Mouse (Mus musculus): ENCODE measurements at regions not wholly inside any gene's neighbourhood (a gene's known extent, or its start where the extent isn't known, plus 50 kb on each side); places are given as distances from the start of the nearest gene placed in this dataset.

DNA sequence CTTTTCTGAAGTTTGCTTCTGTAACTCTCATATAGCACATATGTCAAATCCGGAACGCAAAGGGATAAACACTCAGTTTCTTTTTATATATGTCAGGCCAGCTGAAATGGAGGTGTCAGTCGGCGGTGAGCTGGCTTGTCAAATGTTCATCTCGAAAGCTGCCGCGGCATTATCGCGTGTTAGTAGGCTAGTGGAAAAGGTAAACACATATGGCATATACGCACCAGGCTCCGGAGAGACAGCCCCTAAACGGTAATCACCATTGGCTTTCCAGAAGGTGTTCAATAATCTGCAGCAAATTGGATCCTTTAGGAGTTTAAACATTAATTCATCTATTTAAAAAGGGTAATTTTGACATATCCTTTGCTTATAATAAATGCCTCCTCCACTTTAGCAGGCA is 421.8 kb upstream of the Zeb2 start:
- Histone ChIP-seq H3K4me1 (ENCODE audit: control insufficient read depth, insufficient read depth, low read length) (no peaks in the 10 kb centered on the region), H3K4me3 (replicated peaks; ENCODE audit: low read length) (no peak overlapping the region), H3K4me2 (replicated peaks; ENCODE audit: low read depth, low read length, severe bottlenecking) (peak overlapping the region; percentile 32; the same call in 1 of the 2 replicates), H3K27ac (replicated peaks; ENCODE audit: low read depth, low read length) (no peak overlapping the region), H3K9me3 (ENCODE audit: control insufficient read depth, low read length) (no peaks in the 10 kb centered on the region), H3K9ac (ENCODE audit: low read depth, low read length, severe bottlenecking) (no peak overlapping the region), H3K36me3 (ENCODE audit: control insufficient read depth, insufficient read depth, low read length) (no peaks in the 10 kb centered on the region), H3K27me3 (ENCODE audit: control insufficient read depth, insufficient read depth, low read length) (no peaks in the 10 kb centered on the region)
- DNase-seq (ENCODE audit: low spot score) = no peak
- no peak for TF ChIP-seq POLR2A (IDR thresholded peaks at IDR 0.05; ENCODE audit: borderline replicate concordance, extremely low read depth, insufficient read depth, insufficient read length)
- no peak for ATAC-seq (ENCODE audit: low FRiP score, low read depth)
- WGBS = 50% methylated on average over 12 of the region's 12 CpGs

DNA sequence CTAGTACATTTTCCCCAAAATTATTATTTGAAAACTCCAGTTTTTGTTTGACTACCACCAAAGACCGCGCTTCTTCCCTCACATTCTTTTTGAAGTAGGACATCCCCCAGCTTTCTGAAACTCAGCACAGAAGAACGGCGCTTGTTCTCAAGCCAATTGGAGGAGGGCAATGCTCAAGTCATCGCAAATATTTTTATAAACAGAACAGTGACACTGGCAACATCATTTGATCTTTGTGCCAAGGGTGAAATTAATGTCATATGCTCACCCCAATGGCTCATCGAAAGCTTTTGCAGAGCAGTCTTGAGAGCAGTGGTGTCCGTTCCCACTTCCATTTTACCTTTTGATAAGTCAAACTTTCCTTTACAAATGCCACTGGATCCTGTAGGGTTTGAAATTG is 420.5 kb upstream of the Zeb2 start:
- H3K4me3 ChIP-seq (replicated peaks; ENCODE audit: low read length) = no peak overlapping the region
- WGBS = 76% methylated on average over 7 of the region's 7 CpGs
- ATAC-seq (ENCODE audit: low FRiP score, low read depth) (no peak), DNase-seq (ENCODE audit: low spot score) (no peak)
- H3K36me3 ChIP-seq (ENCODE audit: control insufficient read depth, insufficient read depth, low read length) = no peaks in the 10 kb centered on the region
- no peaks in the 10 kb centered on the region for H3K9me3 ChIP-seq (ENCODE audit: control insufficient read depth, low read length)
- H3K27ac ChIP-seq (replicated peaks; ENCODE audit: low read depth, low read length) = no peak overlapping the region
- no peak overlapping the region for H3K4me2 ChIP-seq (replicated peaks; ENCODE audit: low read depth, low read length, severe bottlenecking)
- H3K9ac ChIP-seq (ENCODE audit: low read depth, low read length, severe bottlenecking) = no peak overlapping the region
- no peak for TF ChIP-seq POLR2A (IDR thresholded peaks at IDR 0.05; ENCODE audit: borderline replicate concordance, extremely low read depth, insufficient read depth, insufficient read length)
- H3K4me1 ChIP-seq (ENCODE audit: control insufficient read depth, insufficient read depth, low read length) = no peaks in the 10 kb centered on the region
- H3K27me3 ChIP-seq (ENCODE audit: control insufficient read depth, insufficient read depth, low read length) = no peaks in the 10 kb centered on the region

DNA sequence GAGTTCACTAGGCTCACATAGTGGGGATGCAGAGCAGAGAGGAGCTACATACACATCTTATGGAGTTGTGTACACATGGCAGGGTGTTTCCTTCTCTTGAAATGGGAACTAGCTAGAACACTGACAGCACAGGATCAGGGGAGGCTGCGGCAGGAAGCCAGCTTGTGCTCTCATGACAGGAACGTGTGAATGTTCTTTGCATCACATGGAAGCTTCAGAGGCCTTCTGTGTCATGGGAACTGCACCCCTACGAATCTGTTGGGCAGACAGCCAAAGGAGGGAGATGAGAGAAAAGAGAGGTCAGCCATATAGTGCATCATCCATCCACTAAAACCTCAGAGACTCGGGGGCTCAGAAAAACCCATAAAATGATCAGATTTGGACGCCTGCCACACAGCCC is 417.6 kb upstream of the Zeb2 start:
- Histone ChIP-seq H3K9ac (ENCODE audit: low read depth, low read length, severe bottlenecking) (no peak overlapping the region), H3K27ac (replicated peaks; ENCODE audit: low read depth, low read length) (no peak overlapping the region), H3K4me1 (ENCODE audit: control insufficient read depth, insufficient read depth, low read length) (no peaks in the 10 kb centered on the region), H3K36me3 (ENCODE audit: control insufficient read depth, insufficient read depth, low read length) (no peaks in the 10 kb centered on the region), H3K27me3 (ENCODE audit: control insufficient read depth, insufficient read depth, low read length) (no peaks in the 10 kb centered on the region), H3K9me3 (ENCODE audit: control insufficient read depth, low read length) (no peaks in the 10 kb centered on the region), H3K4me3 (replicated peaks; ENCODE audit: low read length) (no peak overlapping the region), H3K4me2 (replicated peaks; ENCODE audit: low read depth, low read length, severe bottlenecking) (no peak overlapping the region)
- peak; percentile 21 for DNase-seq (ENCODE audit: low spot score)
- WGBS = 52% methylated on average over 5 of the region's 5 CpGs
- TF ChIP-seq POLR2A (IDR thresholded peaks at IDR 0.05; ENCODE audit: borderline replicate concordance, extremely low read depth, insufficient read depth, insufficient read length) = no peak
- no peak for ATAC-seq (ENCODE audit: low FRiP score, low read depth)

DNA sequence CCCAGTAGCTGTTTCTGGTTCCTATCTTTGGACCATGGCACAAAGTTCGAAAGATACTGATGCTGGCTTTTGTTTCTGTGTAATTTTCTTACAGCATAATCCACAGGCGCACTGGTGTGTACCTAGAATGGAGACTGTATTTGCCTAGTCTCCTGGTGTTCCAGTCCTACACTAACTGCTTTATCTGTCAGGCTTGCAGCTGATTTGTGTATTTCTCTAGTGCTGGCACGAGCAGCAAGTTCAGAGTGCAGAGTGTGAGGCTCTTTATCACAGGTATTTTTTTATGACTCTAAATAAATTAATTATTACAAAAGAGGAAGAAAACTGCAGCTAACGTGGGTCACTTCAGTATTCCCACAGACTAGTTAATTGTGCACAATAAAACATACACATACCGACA is 405.1 kb upstream of the Zeb2 start:
- 62% methylated on average over 5 of the region's 5 CpGs for WGBS
- Histone ChIP-seq H3K4me3 (replicated peaks; ENCODE audit: low read length) (no peak overlapping the region), H3K36me3 (ENCODE audit: control insufficient read depth, insufficient read depth, low read length) (no peaks in the 10 kb centered on the region), H3K27me3 (ENCODE audit: control insufficient read depth, insufficient read depth, low read length) (no peaks in the 10 kb centered on the region), H3K9me3 (ENCODE audit: control insufficient read depth, low read length) (no peaks in the 10 kb centered on the region), H3K27ac (replicated peaks; ENCODE audit: low read depth, low read length) (no peak overlapping the region), H3K9ac (ENCODE audit: low read depth, low read length, severe bottlenecking) (no peak overlapping the region), H3K4me2 (replicated peaks; ENCODE audit: low read depth, low read length, severe bottlenecking) (no peak overlapping the region), H3K4me1 (ENCODE audit: control insufficient read depth, insufficient read depth, low read length) (no peaks in the 10 kb centered on the region)
- DNase-seq (ENCODE audit: low spot score) = no peak
- ATAC-seq (ENCODE audit: low FRiP score, low read depth) = no peak
- no peak for TF ChIP-seq POLR2A (IDR thresholded peaks at IDR 0.05; ENCODE audit: borderline replicate concordance, extremely low read depth, insufficient read depth, insufficient read length)

DNA sequence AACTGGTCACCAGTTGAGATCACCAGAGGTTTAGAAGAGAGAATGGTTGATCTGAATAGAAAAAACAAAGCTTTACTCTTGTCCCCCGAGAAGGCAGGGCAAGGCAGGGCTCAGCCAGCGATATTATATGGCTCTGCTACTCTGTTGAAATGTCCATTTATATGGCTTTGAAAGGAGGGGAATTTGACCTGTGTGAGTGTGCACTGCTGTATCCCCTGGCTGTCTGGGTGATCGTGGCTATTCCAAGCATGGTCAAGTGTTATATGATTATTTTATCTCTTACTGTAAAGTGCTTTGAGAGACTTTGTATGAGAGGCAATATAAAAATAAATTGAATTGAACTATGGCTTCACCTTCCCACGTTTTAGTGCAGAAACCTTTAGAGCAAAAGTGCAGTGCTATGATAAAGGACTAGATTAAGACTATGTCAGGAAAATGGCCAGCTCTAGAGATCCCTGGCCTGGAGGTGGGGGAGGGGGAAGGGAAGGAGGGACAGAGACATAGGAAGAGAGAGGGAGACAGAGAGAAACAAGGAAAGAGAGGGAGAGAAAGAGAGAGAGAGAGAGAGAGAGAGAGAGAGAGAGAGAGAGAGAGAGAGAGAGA is 402.5 kb upstream of the Zeb2 start:
- H3K4me3 ChIP-seq (replicated peaks; ENCODE audit: low read length) = no peak overlapping the region
- no peak overlapping the region for H3K9ac ChIP-seq (ENCODE audit: low read depth, low read length, severe bottlenecking)
- no peak overlapping the region for H3K27ac ChIP-seq (replicated peaks; ENCODE audit: low read depth, low read length)
- H3K27me3 ChIP-seq (ENCODE audit: control insufficient read depth, insufficient read depth, low read length) = no peaks in the 10 kb centered on the region
- no peaks in the 10 kb centered on the region for H3K9me3 ChIP-seq (ENCODE audit: control insufficient read depth, low read length)
- no peaks in the 10 kb centered on the region for H3K36me3 ChIP-seq (ENCODE audit: control insufficient read depth, insufficient read depth, low read length)
- ATAC-seq (ENCODE audit: low FRiP score, low read depth) = no peak
- WGBS = 39% methylated on average over 4 of the region's 4 CpGs
- H3K4me2 ChIP-seq (replicated peaks; ENCODE audit: low read depth, low read length, severe bottlenecking) = no peak overlapping the region
- 0 out of 2 replicates have a peak, but pooled peaks cover 2% of the 10 kb centered on the region for H3K4me1 ChIP-seq (ENCODE audit: control insufficient read depth, insufficient read depth, low read length)
- no peak for TF ChIP-seq POLR2A (IDR thresholded peaks at IDR 0.05; ENCODE audit: borderline replicate concordance, extremely low read depth, insufficient read depth, insufficient read length)
- DNase-seq (ENCODE audit: low spot score) = no peak

All from limb, embryonic 14.5 days (tissue).